Mouse (Mus musculus) embryonic facial prominence, embryonic 15.5 days (tissue): ENCODE results near the gene Lrp8. TPM values are rescaled to one million over a fixed set of nuclear protein-coding genes. Genes with fewer than 3 reads are reported as not detected.
A peak's percentile ranks its signal among the peaks of the same experiment; 100 is the strongest.

Experiments used
- ATAC-seq: fragments of 200-750 bp; cut with Nextera tagmentation; 2 replicates; pipeline ENCODE4 v1.8.0; 2017; ENCODE audit warnings: low read depth, moderate TSS enrichment; ENCODE audit not compliant: insufficient number of reproducible peaks, low FRiP score, low TSS enrichment
- H3K27ac ChIP-seq: fragments of 300-500 bp; sonication (generic); replicated peaks from 2 replicates; pipeline ENCODE4 v1.5.1; 2015; ENCODE audit warnings: mild to moderate bottlenecking, inconsistent platforms
- H3K27me3 ChIP-seq: fragments of 300-500 bp; sonication (generic); 2 replicates; pipeline ENCODE4 v1.6.1; 2015; ENCODE audit warnings: inconsistent platforms
- H3K36me3 ChIP-seq: fragments of 300-500 bp; sonication (generic); 2 replicates; pipeline ENCODE4 v1.6.1; 2015; ENCODE audit warnings: mild to moderate bottlenecking, inconsistent platforms
- H3K4me1 ChIP-seq: fragments of 300-500 bp; sonication (generic); 2 replicates; pipeline ENCODE4 v1.6.1; 2015; ENCODE audit warnings: inconsistent platforms
- H3K4me2 ChIP-seq: fragments of 300-500 bp; sonication (generic); replicated peaks from 2 replicates; pipeline ENCODE4 v1.6.1; 2015; ENCODE audit warnings: mild to moderate bottlenecking, inconsistent platforms
- H3K4me3 ChIP-seq: fragments of 300-500 bp; sonication (generic); replicated peaks from 2 replicates; pipeline ENCODE4 v1.5.1; 2015; ENCODE audit warnings: mild to moderate bottlenecking, inconsistent platforms
- H3K9ac ChIP-seq: fragments of 300-500 bp; sonication (generic); 2 replicates; pipeline ENCODE4 v1.6.1; 2015; ENCODE audit warnings: inconsistent platforms
- H3K9me3 ChIP-seq: fragments of 300-500 bp; sonication (generic); replicated peaks from 2 replicates; pipeline ENCODE4 v1.6.1; 2016; ENCODE audit warnings: inconsistent platforms
- WGBS: fragments of 180-500 bp; shearing (Covaris S2); methylation state at CpG from one replicate; pipeline ENCODE4 v1.1.7; 2015; 5-methylcytosine and 5-hydroxymethylcytosine counted together
- polyA plus RNA-seq: library from polyadenylated mRNA; unstranded; fragments of >200 nt; fragmentation: Nextera tagmentation; extraction: Ambion mirVana; gene quantifications from 2 replicates; pipeline ENCODE4 v1.2.1, GENCODE M21; 2015

The Lrp8 gene
- polyA plus RNA-seq, 1 experiment from 2014 or later: 3.5 TPM

- ATAC-seq: 0 out of 2 replicates have a peak, but pooled peaks have one; percentile 13
- H3K36me3 ChIP-seq: no peaks in the 10 kb centered on the region
- peak overlapping the region; percentile 72 for H3K4me3 ChIP-seq
- peak overlapping the region; percentile 7; the same call in 1 of the 2 replicates for H3K9ac ChIP-seq
- peaks cover 21% of the 10 kb centered on the region for H3K4me1 ChIP-seq
- no peaks in the 10 kb centered on the region for H3K9me3 ChIP-seq
- no peaks in the 10 kb centered on the region for H3K27me3 ChIP-seq
- WGBS: 36% methylated on average over 7 of the region's 7 CpGs
- peak overlapping the region; percentile 76 for H3K27ac ChIP-seq
- peak overlapping the region; percentile 67 for H3K4me2 ChIP-seq
Measured at GRCm38 (mm10) chr4:107923803-107924194, 121.7 kb downstream of the Lrp8 start.

Other genes starting within 250 kb of the Lrp8 start
- gene Dmrtb1, start 118.0 kb upstream of the Lrp8 start, polyA plus RNA-seq: 0.12 and 0.25 TPM in 2 replicates
- 160 and 167 TPM in 2 replicates for gene Magoh, start 77.5 kb downstream of the Lrp8 start, polyA plus RNA-seq
- 145 and 154 TPM in 2 replicates for gene 0610037L13Rik, start 87.6 kb downstream of the Lrp8 start, polyA plus RNA-seq
- gene Cpt2, start 121.3 kb downstream of the Lrp8 start, polyA plus RNA-seq: 33.2 and 34.1 TPM in 2 replicates
- 0.12 and 0.16 TPM in 2 replicates for gene Slc1a7, start 166.1 kb downstream of the Lrp8 start, polyA plus RNA-seq